Mouse (Mus musculus) gastrocnemius, postnatal 36 days (tissue): Measurements from ENCODE around the gene Twsg1. TPM values are rescaled to one million over a fixed set of nuclear protein-coding genes. Genes with fewer than 3 reads are reported as not detected.

Experiments
- DNase-seq, 2 experiments: peaks; one replicate each; pipeline ENCODE4 v3.0.0; 2022
- intact Hi-C: fragments of 180-260 bp; cut with DNase I; formaldehyde crosslinking; loops from one replicate; pipeline ENCODE4 v1.15.1; 2025
- total RNA-seq, 2 experiments: library from RNA; stranded (reverse); gene quantifications; 2 replicates each; pipeline ENCODE4 v1.2.3; 2021

The Twsg1 gene
- total RNA-seq, 2 experiments from 2014 or later, result 21.8 to 23.6 TPM

DNA sequence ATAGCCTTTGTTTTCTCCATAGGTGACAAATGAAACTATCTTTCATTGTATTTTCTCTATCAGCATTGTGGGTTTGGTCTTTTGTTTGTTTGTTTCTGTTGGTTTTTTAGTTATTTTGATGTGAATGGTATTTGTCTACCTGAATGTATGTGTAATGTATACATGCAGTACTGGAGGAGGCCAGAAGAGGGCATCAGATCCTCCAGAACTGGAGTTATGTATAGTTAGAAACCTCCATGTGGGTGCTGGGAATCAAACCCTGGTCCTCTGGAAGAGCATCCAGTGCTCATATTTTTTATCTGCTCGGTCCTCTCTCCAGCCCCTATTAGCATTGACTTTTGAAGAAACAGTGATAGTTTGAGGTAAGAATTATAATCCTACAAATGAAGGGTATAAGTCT, 48.0 kb downstream of the Twsg1 start:
- no peak for DNase-seq
- intact Hi-C loops, result no loop called here

DNA sequence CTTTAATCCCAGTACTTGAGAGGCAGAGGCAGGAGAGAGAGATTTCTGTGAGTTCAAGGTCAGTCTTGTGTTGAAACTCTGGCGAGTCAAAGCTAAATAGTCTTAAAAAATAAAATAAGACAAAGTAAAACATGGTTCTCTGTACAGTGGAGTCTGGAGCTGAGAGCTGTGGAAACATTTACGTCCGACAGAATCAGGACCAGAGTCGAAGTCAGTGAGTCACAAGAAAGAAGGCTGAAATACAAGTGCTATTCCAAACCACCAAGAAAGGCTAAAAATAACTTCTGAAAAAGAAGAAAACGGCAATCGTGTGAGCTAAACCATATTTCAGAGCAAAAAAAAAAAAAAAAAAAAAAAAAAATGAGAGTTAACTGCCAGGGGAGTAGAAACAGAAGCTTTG, 48.7 kb downstream of the Twsg1 start:
- intact Hi-C loops, result no loop called here
- no peak for DNase-seq

DNA sequence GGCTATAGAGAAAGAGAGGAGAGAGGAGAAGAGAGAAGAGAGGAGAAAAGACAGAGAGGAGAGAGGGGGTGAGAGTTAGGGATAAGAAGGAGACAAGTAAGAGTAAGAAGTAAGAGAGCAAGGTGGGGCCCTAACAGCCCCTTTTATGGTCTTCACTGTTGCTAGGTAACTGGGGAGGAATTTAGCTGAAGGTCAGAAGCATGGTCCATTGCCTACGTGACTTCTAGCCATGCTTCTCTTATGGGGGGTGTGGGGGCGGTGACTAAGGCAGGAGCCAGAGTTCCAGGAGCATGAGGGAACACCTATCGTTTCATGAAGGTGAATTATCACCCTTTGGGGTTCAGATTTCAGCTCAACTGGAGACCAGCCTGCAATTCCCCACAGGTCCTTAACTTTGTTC, 55.0 kb downstream of the Twsg1 start:
- intact Hi-C loops, result no loop called here
- no peak for DNase-seq

DNA sequence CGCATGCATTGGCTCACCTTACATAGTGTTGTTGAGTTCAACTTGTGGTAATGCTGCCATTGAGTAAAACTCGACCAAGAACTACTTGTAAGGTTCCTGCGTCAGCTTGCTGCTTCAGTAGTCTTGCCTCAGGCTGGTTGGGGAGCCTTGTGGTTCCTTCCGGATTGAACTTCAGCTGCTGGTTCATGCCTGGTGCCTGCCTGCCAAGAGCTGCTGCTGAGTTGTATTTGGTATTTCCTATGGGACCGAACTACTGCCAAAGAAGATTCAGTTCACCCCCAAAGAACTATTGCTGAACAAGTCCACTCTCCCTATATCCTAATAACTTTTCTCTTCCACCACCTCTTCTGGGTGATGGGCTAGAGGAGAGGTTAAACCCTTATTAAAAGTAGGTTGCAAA, 61.5 kb downstream of the Twsg1 start:
- DNase-seq, result peak in 1 of 2 experiments; percentile 14
- intact Hi-C loops, result no loop called here

DNA sequence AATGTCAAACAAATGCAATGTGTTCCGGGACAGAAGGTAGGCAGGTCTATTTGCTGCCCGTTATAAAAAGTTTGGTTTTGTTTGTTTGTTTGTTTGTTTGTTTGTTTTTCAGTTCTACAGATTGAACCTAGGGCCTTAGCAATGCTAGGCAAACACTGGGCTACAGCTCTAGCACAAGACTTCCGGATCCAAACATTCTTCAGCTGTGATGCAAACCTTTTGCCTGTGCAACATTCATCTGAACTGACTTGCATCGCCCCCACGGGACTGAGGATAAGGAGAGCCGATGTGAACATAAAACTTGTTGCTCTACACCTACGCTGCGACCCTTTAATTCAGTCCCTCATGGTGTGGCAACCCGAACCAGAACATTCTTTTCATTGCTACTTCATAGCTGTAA, 64.5 kb downstream of the Twsg1 start:
- intact Hi-C loops, result no loop called here
- DNase-seq, result no peak

DNA sequence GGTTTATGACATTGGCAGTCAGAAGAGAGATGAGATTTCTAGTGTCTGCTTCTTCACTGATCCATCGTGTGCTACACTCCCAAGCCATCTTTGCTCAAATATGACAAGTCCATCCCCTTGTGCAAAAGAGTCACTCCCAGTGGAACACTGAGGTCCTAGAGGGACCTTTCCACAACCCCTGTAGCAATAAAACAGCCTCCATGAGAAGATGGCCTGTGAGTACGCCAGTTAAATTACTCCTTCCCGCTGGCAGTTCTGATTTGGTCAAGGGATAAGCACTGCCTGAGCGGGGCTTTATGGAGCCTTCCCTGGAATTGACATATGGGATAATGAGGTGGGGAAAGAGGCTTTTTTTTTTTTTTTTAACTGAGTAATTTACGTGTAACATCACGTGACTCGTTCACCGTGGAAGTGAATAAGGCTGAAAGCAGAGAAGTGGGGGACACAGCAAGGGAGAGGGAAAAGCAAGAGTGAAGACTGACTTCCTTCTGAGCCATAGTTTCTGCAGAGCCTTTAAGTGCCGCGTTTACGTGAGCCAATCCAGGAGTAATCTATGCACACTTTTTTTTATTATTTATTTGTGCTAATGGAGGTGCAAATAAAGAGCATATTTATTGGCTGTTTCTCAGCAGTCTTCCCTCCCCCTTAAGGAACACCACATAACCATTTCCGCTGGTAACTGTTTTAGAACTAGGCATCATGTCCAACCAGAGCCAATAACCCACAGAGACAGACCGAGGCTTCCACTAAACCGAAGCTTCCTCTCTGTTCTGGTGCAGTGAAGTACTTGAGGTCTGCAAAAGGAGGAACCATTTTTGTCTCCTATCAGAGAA, 65.1 kb downstream of the Twsg1 start, which contains the start of gene Ralbp1:
Gene Ralbp1, minus strand, starts transcription at position 102 of the 833 bp plus-strand sequence.
- intact Hi-C loops, result no loop called here
- no peak for DNase-seq

DNA sequence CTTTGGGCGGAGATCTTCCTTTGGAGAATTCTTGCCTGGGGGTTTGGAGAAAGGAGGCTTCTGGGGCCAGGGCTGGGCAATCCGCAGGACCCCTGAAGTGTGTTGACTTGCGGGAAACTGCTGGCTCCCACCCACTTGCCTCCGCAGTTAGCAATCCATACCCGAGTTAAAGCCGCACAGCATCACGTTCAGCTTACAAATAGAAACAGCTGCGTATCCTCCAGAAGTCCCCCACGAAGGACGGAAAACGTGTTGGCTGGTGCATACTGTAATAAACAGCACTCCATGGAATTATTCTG, 65.7 kb downstream of the Twsg1 start:
- intact Hi-C loops, result no loop called here

DNA sequence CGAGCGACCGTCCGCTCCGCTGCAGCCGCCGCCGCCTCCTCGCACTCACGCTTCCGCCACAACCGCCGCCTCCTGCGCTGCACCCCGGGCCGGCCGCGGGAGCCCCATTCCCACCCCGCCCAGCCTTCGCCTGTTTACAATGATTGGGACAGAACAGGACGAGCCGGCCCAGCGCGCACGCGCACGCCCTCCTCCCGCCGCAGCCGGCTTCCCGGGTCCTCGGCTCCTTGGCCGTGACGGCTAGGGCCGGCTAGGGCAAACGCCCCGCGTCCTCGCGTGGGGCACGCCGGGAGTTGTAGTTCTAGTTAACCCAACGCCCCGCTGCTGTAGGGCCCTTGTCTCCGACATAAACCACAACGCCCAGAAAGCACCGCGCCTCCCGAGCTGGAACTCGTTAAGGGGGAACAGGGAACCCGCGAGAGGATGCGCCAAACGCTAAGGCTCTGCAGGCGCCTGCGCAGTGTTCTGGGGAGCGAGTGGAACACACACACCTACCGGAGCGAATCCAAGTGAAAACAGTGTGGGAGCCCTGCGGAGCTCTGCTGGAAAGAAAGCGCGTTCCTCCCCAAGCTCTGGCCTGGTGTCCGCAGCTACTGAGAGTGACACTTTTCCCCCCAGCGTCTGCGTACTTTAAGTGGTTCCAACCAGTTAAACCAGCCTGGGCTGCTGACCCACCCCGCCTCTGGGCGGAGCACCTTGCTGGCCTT, 66.2 kb downstream of the Twsg1 start:
- intact Hi-C loops, result loop anchor here (5.0 kb wide), 1 partner anchor 67 kb away; the partner anchor contains the start of gene Twsg1
- DNase-seq, result peak; percentile 96 to 99

More for the DNA sequence above, 65.7 kb downstream of the Twsg1 start:
- no peak for DNase-seq

DNA sequence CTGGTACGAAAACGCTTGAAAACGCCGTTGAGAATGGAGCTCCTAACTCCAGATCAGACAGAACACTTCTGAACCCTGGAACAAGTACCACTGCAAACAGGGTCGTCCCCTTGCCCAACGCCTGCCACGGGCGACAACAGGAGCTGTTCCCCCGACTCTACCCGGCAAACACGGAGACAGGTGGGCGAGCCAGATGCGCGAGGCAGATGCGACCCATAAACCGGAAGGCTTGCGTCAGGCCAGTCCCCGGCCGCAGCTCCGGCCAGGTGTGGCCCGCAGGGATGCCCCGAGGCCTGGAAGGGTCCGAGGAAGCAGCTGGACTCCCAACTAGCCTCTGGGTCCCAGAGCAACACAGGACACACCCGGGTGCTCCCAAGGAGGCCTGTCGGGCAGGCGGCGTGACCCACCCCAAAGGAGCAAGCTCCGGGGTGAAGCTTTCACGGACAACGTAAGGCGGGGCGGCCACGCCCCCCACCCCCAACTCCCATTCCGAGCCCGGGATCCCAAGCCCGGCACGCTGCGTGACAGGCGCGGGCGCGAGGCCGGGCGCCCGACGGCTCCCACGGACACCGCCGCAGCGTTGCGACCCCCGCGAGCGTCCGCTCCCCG, 66.9 kb downstream of the Twsg1 start:
- DNase-seq, result peak; percentile 27 to 32
- intact Hi-C loops, result loop anchor here (5.0 kb wide), 1 partner anchor 68 kb away; the partner anchor contains the start of gene Twsg1

DNA sequence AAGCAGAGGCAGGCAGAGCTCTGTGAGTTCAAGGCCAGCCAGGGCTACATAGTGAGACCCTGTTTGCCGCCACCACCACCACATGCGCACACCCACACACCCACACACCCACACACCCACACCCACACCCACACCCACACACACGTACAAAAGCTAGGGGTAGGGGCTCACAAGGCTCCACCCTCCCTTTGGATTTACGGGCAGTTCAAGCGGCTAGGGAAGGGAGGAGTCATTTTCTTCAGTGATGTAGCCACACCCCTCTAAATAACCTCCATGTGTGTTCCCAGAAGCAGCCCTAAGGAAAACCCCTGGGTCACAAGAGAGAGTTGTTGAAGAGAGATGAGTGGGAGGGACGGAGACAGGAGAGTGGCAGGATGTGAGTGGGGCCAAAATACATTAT, 74.0 kb downstream of the Twsg1 start:
- no peak for DNase-seq
- intact Hi-C loops, result no loop called here

DNA sequence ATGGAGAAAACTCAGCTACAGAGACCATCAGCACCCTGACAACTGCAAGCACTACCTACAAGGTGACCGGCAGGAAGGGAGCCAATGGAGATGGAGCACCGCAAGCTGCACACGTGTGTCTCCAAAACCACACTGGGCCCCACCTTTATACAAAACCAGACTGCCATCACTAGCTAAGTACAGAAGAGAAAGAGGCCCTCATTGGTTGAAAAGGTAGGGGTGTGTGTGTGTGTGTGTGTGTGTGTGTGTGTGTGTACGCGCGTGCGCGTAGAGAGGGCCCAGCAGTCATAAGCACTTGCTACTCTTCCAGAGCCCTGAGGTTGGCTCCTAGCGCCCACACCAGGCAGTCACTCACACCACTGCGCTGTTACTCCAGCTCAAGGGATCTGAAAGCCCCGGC, 77.2 kb downstream of the Twsg1 start:
- DNase-seq, result no peak
- intact Hi-C loops, result no loop called here

DNA sequence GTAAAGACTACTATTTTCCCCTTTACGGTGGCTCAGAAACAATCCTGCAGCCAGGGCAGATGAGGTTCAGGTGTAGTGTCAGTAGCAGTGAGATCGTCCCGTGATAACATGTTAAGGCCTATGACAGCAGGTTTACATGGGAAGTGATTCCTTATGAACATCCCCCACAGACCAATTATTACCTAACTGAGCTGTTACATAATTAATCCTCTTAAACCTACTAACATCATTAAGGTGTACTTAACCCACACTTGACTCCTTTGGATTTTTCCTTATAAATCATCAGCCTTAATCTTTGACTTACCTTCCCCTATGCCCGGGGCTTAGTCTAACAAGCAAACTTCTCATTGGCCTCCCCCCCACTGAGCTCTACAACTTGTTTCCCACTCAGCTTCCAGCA, 77.9 kb downstream of the Twsg1 start:
- no peak for DNase-seq
- intact Hi-C loops, result no loop called here

DNA sequence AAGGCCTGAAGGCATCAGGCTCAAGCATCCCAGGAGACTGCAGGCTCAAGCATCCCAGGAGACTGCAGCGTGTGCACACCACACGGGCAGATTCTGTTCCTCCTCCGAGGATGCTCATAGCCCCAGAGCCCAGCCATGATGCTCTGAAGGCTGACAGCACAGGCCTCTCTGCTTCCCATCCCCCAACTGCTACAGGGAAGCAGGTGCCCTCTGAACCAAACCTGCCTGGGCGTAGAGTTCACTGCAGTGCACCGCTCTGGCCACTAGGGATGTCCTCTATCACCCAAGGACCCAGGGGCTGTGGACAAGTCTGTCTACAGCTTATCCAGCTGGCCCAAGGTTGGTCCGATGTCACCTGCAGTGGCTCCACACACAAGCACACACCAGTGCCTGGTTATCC, 78.4 kb downstream of the Twsg1 start:
- no peak for DNase-seq
- intact Hi-C loops, result no loop called here

DNA sequence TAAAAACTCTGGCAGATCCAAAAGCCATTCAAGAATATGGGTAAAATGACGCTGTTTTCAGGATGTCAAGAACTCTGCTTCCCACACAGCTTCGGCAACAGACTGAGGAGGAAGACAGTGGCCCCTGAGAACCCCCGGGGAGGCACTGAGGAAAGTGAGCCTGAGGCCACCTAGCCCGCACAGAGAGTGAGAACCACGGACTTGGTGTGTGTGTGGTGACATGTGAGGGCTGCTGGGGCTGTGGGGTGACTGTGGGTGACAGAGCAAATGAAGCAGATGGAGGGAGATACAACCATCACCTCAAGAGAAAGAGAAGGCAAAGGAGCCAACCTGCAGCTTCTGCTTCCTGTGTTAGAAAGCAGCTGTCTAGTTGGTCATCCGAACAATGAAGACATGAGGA, 79.0 kb downstream of the Twsg1 start:
- no peak for DNase-seq
- intact Hi-C loops, result no loop called here

Other genes with a start within 250 kb of the Twsg1 start
- gene Rab31, start 178.5 kb downstream of the Twsg1 start, total RNA-seq, result 1 to 10 TPM; 4.7 to 5.5 TPM
- gene Ppp4r1, start 168.7 kb downstream of the Twsg1 start, total RNA-seq, result 10 to 100 TPM; 23.8 to 28.5 TPM
- 10 to 100 TPM; 18.6 to 20.6 TPM for gene Ralbp1, start 65.4 kb downstream of the Twsg1 start, total RNA-seq
- gene Ankrd12, start 125.9 kb upstream of the Twsg1 start, total RNA-seq, result 10 to 100 TPM; 10.2 to 14.6 TPM
- 100 to 1,000 TPM; 678 to 709 TPM for gene Ndufv2, start 150.3 kb upstream of the Twsg1 start, total RNA-seq
- gene Washc1, start 160.3 kb upstream of the Twsg1 start, total RNA-seq, result 10 to 100 TPM; 15.1 to 17.9 TPM
- gene Ddx11, start 172.3 kb upstream of the Twsg1 start, total RNA-seq, result 1 to 10 TPM in 1 of 2 experiments, under 1 TPM in 1; 0.51 to 1.0 TPM